Mouse (Mus musculus) hindbrain, postnatal 0 days (tissue): ENCODE results near the gene Hist1h2ad. TPM values are rescaled to one million over a fixed set of nuclear protein-coding genes. Genes with fewer than 3 reads are reported as not detected.

Source experiments
- ATAC-seq: fragments of 200-750 bp; cut with Nextera tagmentation; 2 replicates; pipeline ENCODE4 v1.8.0; 2017; ENCODE audit warnings: mild to moderate bottlenecking, moderate TSS enrichment, moderate library complexity
- DNase-seq: peaks from one replicate; pipeline ENCODE4 v3.0.0-alpha.2; 2015; ENCODE audit warnings: low spot score
- H3K27ac ChIP-seq: fragments of 300-500 bp; sonication (generic); 2 replicates; pipeline ENCODE4 v1.5.1; 2014; ENCODE audit warnings: mild to moderate bottlenecking
- H3K27me3 ChIP-seq: fragments of 300-500 bp; sonication (generic); 2 replicates; pipeline ENCODE4 v1.6.1; 2014; ENCODE audit warnings: low read length, mixed read lengths; ENCODE audit not compliant: insufficient read depth
- H3K36me3 ChIP-seq: fragments of 300-500 bp; sonication (generic); 2 replicates; pipeline ENCODE4 v1.6.1; 2014; ENCODE audit warnings: low read length, mixed read lengths; ENCODE audit not compliant: insufficient read depth
- H3K4me1 ChIP-seq: fragments of 300-500 bp; sonication (generic); 2 replicates; pipeline ENCODE4 v1.6.1; 2014; ENCODE audit warnings: antibody characterized with exemption, low read length, mixed read lengths; ENCODE audit not compliant: insufficient read depth
- H3K4me2 ChIP-seq: fragments of 300-500 bp; sonication (generic); 2 replicates; pipeline ENCODE4 v1.6.1; 2014; ENCODE audit warnings: low read depth, mild to moderate bottlenecking, low read length, moderate library complexity, mixed read lengths
- H3K4me3 ChIP-seq: fragments of 300-500 bp; sonication (generic); 2 replicates; pipeline ENCODE4 v1.5.1; 2014; ENCODE audit warnings: low read length
- H3K9ac ChIP-seq: fragments of 300-500 bp; sonication (generic); replicated peaks from 2 replicates; pipeline ENCODE4 v1.6.1; 2014; ENCODE audit warnings: mild to moderate bottlenecking, low read length, moderate library complexity, mixed read lengths
- H3K9me3 ChIP-seq: fragments of 300-500 bp; sonication (generic); 2 replicates; pipeline ENCODE4 v1.6.1; 2016; ENCODE audit warnings: low read length, mixed read lengths
- CTCF ChIP-seq: IDR thresholded peaks from 2 replicates; pipeline ENCODE4 v1.5.1; 2016; ENCODE audit warnings: antibody characterized with exemption, control low read depth, low read depth
- WGBS: fragments of 180-500 bp; shearing (Covaris S2); extraction: QIAGEN DNeasy Blood & Tissue Kit; methylation state at CpG from one replicate; pipeline ENCODE4 v1.1.7; 2014; 5-methylcytosine and 5-hydroxymethylcytosine counted together
- polyA plus RNA-seq: library from polyadenylated mRNA; unstranded; fragments of >200 nt; fragmentation: Nextera tagmentation; extraction: Ambion mirVana; gene quantifications from 2 replicates; pipeline ENCODE4 v1.2.1, GENCODE M21; 2015
- total RNA-seq: library from RNA; depleted of rRNA; stranded (reverse); fragments of >200 nt; gene quantifications from 2 replicates; pipeline ENCODE4 v1.2.3, GENCODE M21; 2014

Gene Hist1h2ad
- total and polyA plus RNA-seq, 2 experiments from 2014 or later, result 636 TPM; not detected in 1

- Histone ChIP-seq H3K4me3 (no peak overlapping the region), H3K4me1 (no peaks in the 10 kb centered on the region), H3K9me3 (no peaks in the 10 kb centered on the region), H3K27ac (no peak overlapping the region), H3K27me3 (no peaks in the 10 kb centered on the region), H3K9ac (no peak overlapping the region), H3K36me3 (no peaks in the 10 kb centered on the region), H3K4me2 (no peak overlapping the region)
- 8% methylated on average over 9 of the region's 9 CpGs for WGBS
- peak; percentile 84 for DNase-seq
- no peak for ATAC-seq
- TF ChIP-seq CTCF, result peak; percentile 86
These were observed 23.8 kb downstream of the Hist1h2ad start for GRCm38 (mm10) chr13:23597957-23598356.

- Histone ChIP-seq H3K4me1 (no peaks in the 10 kb centered on the region), H3K4me3 (no peak overlapping the region), H3K9me3 (no peaks in the 10 kb centered on the region), H3K9ac (no peak overlapping the region), H3K36me3 (no peaks in the 10 kb centered on the region), H3K27me3 (no peaks in the 10 kb centered on the region), H3K4me2 (no peak overlapping the region), H3K27ac (no peak overlapping the region)
- no peak for DNase-seq
- WGBS, result 85% methylated on average over 7 of the region's 7 CpGs
- ATAC-seq, result no peak
- TF ChIP-seq CTCF, result no peak
These were observed 29.1 kb downstream of the Hist1h2ad start for GRCm38 (mm10) chr13:23603182-23603699.

DNA sequence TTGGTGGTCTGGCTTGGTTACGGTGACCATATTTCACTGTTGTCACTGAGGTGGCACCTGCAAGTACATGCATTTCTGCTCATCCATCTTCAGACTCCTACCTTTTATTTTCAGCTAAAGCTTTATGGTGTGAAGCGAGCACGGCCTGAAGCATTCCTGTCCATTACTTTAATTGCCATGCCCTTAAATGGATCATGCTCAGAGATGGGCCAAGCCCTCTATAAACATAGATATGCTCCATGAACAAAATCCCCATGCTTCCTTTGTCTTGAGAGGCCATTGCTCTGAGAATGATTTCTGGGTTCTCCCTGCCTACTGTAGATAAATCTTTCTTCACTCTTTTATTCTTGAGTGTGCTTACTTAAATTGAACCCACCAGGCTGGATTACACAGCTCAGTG is 30.3 kb downstream of the Hist1h2ad start:
- no peaks in the 10 kb centered on the region for H3K27me3 ChIP-seq
- H3K36me3 ChIP-seq, result no peaks in the 10 kb centered on the region
- TF ChIP-seq CTCF, result no peak
- no peak overlapping the region for H3K4me2 ChIP-seq
- no peak overlapping the region for H3K27ac ChIP-seq
- 93% methylated on average over 3 of the region's 3 CpGs for WGBS
- DNase-seq, result no peak
- no peak for ATAC-seq
- H3K9me3 ChIP-seq, result no peaks in the 10 kb centered on the region
- no peaks in the 10 kb centered on the region for H3K4me1 ChIP-seq
- no peak overlapping the region for H3K9ac ChIP-seq
- no peak overlapping the region for H3K4me3 ChIP-seq

DNA sequence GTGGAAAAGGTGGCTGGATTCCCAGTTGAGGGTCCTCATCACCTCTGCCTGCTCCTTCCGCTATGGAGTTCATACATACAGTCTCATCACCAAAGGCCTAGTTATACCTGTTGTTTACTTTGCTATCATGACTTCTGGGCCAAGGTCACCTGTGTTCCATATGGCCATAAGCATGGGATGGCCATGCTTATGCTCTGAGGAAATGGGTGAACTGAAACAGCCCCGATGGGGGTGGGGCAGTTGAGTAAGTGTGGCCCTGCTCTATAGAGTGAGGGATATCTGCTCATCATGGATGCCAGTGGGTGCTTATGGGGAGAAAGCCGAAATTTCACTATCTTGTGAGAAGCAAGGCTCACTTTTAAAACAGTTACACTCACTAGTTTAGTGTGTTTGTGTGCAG is 30.9 kb downstream of the Hist1h2ad start:
- H3K9ac ChIP-seq, result no peak overlapping the region
- H3K4me1 ChIP-seq, result no peaks in the 10 kb centered on the region
- DNase-seq (no peak), ATAC-seq (no peak)
- 91% methylated on average over 3 of the region's 3 CpGs for WGBS
- no peaks in the 10 kb centered on the region for H3K27me3 ChIP-seq
- H3K4me3 ChIP-seq, result no peak overlapping the region
- no peak overlapping the region for H3K4me2 ChIP-seq
- H3K9me3 ChIP-seq, result no peaks in the 10 kb centered on the region
- no peak for TF ChIP-seq CTCF
- H3K36me3 ChIP-seq, result no peaks in the 10 kb centered on the region
- no peak overlapping the region for H3K27ac ChIP-seq

DNA sequence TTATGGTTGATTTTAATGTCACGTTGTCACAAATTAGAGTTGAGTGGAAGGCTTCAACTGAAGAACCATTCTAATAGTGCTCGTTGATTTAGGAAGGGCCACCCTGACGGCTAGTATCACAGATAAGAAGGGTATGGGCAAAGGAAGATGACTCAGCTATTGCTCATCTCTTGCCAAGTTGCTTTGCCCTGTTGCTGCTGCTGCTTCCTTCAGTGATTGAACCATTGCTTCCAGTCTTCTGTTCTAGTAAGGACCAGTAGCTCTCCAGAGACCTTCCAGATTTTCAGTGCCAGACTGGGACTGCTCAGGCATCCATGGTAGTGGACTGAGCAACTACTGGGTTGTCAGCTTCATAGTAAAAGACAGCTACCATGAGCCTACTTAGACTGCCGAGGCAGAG is 35.0 kb downstream of the Hist1h2ad start:
- H3K27ac ChIP-seq, result no peak overlapping the region
- no peaks in the 10 kb centered on the region for H3K27me3 ChIP-seq
- TF ChIP-seq CTCF, result no peak
- ATAC-seq (no peak), DNase-seq (no peak)
- H3K4me2 ChIP-seq, result no peak overlapping the region
- H3K4me1 ChIP-seq, result no peaks in the 10 kb centered on the region
- H3K4me3 ChIP-seq, result no peak overlapping the region
- no peaks in the 10 kb centered on the region for H3K9me3 ChIP-seq
- H3K9ac ChIP-seq, result no peak overlapping the region
- H3K36me3 ChIP-seq, result no peaks in the 10 kb centered on the region
- 98% methylated on average over 4 of the region's 4 CpGs for whole genome bisulfite sequencing

- H3K27me3 ChIP-seq, result no peaks in the 10 kb centered on the region
- H3K4me1 ChIP-seq, result no peaks in the 10 kb centered on the region
- H3K4me3 ChIP-seq, result no peak overlapping the region
- ATAC-seq (no peak), DNase-seq (no peak)
- no peak overlapping the region for H3K27ac ChIP-seq
- no peak for TF ChIP-seq CTCF
- H3K9me3 ChIP-seq, result no peaks in the 10 kb centered on the region
- H3K36me3 ChIP-seq, result no peaks in the 10 kb centered on the region
- no peak overlapping the region for H3K4me2 ChIP-seq
- H3K9ac ChIP-seq, result no peak overlapping the region
These were observed 35.7 kb downstream of the Hist1h2ad start for GRCm38 (mm10) chr13:23609844-23610243.

DNA sequence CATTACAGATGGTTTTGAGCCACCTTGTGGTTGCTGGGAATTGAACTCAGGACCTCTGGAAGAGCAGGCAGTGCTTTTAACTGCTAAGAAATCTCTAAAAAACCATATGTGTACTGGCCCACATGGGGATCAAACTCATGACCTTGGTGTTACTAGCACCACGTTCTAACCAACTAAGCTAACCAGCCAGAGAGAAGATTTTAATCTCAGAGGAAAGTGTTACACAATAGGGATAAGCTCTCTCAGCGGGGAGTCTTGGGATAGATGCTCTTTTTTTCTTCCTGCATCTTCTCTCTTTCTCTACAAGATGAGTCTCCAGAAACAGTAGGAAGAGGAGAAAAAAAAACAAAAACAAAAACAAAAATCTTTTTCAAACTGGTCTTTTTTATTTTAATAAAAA is 36.2 kb downstream of the Hist1h2ad start:
- Histone ChIP-seq H3K27me3 (no peaks in the 10 kb centered on the region), H3K9me3 (no peaks in the 10 kb centered on the region), H3K27ac (no peak overlapping the region), H3K4me1 (no peaks in the 10 kb centered on the region), H3K4me2 (no peak overlapping the region), H3K9ac (no peak overlapping the region), H3K4me3 (no peak overlapping the region), H3K36me3 (no peaks in the 10 kb centered on the region)
- 70% methylated on average over 2 of the region's 2 CpGs for WGBS
- TF ChIP-seq CTCF, result no peak
- ATAC-seq, result no peak
- DNase-seq, result no peak
